Mouse (Mus musculus) liver, embryonic 14 days (tissue): Measurements from ENCODE around the gene Hadha. TPM values are rescaled to one million over a fixed set of nuclear protein-coding genes. Genes with fewer than 3 reads are reported as not detected.

Source experiments
- polyA plus RNA-seq: library from polyadenylated mRNA; depleted of rRNA; stranded (reverse); fragments of >200 nt; gene quantifications from 2 replicates; pipeline ENCODE4 v1.2.3, GENCODE M21; 2012; rRNA removed

Gene Hadha
- 40.4 and 46.5 TPM in 2 replicates for polyA plus RNA-seq

DNA sequence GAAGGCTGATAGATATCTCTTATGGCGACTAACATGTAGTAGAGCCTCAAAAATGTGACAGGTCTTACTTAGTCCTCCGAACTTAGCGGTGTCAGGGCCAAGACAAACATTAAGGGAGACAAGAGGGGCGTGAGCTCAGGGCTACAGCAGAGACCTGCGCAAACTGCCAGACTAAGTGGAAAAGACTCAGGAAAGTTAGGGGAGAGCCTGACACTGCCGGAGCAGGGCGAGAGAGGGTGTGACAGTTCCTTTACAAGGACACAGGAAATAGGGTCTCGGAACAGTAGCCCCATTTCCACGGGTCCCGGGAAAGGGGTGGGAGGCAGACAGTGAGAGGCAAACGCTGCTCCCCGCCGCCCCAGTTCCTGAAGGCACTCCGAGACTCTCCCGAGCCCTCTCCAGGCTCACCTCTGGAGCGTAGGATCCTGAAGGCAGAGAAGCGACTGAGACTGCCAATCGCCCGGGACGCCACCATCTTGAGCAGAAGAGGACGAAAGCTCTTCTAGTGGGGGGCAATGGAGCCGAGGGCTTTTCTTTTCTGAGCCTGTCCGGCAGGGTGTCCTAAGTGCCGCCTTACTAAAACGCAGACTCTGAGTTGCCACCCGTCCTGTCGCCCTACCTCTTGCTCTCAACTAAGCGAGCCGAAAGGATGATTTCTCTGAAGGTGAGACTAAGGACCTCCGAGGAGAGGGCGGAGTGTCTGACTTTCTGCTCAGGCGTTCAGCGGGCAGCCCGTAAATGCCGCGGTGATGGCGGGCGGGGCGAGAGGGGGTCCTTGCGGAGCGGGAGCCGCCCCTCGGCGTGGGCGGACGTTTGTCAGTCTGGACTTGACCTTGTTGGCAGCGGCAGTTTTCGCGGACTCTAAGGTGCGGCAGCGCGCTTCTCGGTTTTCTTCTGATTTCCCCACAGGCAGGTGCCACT, at the start of gene Hadha, which contains the start of gene Hadhb:
Hadha (minus strand) TSS at position 689 of the 921 bp plus-strand sequence.
Hadhb (plus strand) TSS at position 775 of the 921 bp plus-strand sequence.

DNA sequence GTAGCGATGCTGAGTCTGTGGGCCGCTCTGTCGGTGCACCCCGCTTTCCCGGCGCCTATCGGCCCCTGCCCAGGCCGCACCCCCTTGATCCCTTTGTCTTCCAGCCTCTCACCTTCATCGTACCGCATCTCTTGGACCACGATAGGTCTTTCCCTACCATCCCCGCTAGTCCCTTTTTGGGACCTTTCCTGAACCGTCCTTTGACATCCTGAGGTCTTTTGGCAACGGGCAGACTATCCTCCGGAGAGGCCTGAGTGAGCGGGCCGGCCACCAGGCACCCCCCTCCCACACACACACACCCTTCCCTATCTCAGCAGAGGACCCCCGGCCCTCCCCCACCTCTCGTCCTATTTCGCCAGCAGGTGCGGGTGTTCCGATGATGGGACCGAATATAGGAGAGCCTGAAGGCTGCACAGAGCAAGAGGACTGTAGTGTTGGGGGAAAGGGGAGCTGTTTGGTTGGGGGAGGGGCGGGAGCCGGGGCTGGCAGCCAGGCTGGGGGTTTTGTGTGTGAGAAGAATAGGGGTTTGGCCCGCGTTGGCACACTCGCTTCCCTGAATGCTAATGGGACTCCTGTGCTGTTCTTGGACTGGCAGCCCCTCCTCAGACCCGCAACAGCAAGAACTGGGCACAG, 49.2 kb downstream of the Hadha start, which contains the start of gene 3110082J24Rik:
3110082J24Rik (minus strand) TSS at position 419 of the 633 bp plus-strand sequence.

DNA sequence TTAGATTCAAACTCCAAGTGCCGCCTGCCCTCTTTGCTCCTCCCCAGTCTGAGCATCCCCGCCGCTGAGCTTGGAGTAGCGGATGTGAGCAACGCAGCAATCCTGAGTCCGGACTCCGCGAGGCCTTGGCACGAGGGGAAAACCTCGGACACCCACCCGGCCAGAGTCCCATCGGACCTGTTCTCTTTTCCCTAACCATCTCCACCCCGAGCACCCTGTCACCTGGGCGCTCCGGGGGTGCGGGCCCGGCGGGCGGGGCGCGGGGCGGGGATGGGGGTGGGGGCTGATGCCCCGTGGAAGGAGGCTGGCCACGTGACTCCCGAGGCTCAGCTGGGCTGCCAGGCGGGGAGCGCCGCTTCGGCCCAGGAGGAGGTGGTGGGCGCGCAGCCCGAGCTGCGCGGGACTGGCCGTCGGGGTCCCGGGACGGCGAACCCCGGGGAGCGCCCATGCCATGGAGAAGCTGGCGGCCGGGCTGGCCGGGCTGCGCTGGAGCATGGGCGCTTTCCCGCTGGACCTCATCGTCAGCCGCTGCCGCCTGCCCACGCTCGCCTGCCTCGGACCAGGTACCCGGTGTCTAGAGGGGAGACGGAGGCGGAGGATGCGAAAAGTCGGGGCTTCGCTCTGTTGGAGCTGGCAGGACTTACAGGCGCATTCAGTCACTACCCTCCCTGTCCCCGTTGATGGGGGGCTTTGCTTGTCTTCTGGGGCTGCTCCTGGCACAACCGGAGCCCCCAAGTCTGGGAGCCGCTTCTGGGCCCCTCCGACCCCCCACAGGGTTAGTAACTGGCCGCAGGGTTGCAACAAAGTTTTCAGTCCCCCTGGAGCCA, 49.9 kb downstream of the Hadha start, which contains the start of gene Garem2:
Garem2 (plus strand) TSS at position 321 of the 827 bp plus-strand sequence.

DNA sequence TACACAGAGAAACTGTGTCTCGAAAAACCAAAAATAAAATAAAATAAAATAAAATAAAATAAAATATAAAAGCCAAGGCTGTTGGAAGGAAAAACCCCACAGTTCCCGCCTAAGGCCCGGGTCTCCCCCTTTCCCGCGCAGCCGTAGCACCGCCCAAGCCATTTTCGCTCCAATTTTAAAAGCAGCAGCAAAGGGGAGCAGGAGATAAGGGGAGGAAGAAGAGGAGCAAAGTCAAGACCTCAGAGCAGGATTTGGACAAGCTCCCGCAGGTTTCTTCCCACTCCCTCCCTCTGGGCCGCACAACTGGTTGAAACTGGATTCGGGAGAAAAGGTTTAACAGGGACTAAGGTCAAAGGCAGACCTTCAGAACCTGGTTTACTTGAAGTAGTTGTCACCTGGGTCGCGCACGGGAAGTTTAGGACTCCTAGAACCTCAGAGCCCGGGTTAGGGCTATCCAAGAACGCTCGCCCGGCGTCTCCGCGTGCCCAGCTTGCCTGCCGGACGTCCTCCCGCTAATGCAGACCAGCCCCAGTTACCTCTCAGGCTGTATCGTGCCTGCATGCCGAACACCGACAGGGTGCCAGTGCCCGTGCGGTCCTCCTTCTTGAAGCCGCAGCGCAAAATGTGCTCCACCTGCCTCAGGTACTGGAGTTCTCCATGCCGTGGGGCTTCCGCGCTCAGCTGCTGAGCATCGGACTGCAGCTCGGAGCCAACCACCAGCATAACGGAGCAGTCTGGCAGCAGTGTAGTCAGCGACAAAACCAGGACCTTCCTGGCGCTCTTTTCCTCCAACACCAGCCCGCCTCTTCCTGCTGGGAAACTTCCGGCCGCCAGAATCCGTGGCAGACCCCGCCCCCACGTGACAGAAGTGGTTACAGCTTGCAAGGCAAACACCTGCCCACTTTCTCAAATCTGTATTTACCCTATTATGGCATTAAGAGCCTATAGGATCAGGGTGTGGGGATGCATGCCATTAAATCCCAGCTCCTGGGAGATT, 81.8 kb downstream of the Hadha start, which contains the start of gene Tyms:
Tyms (minus strand) TSS at position 793 of the 997 bp plus-strand sequence.

Other genes with a start within 250 kb of the Hadha start
- gene Il6, start 142.0 kb downstream of the Hadha start, polyA plus RNA-seq = 0.09 and 0.14 TPM in 2 replicates
- 130 and 136 TPM in 2 replicates for gene Tyms, start 81.5 kb downstream of the Hadha start, polyA plus RNA-seq
- 0.03 and 0.05 TPM in 2 replicates for gene Garem2, start 50.0 kb downstream of the Hadha start, polyA plus RNA-seq
- gene 3110082J24Rik, start 49.1 kb downstream of the Hadha start, polyA plus RNA-seq = not detected in 2 replicates
- gene Hadhb, start 86 bp upstream of the Hadha start, polyA plus RNA-seq = 61.0 and 72.0 TPM in 2 replicates
- not detected in 2 replicates for gene Adgrf3, start 50.6 kb upstream of the Hadha start, polyA plus RNA-seq
- gene Selenoi, start 77.4 kb upstream of the Hadha start, polyA plus RNA-seq = 10.4 and 14.8 TPM in 2 replicates
- gene Drc1, start 126.2 kb upstream of the Hadha start, polyA plus RNA-seq = 0.67 and 0.70 TPM in 2 replicates